Mouse (Mus musculus) kidney, embryonic 14.5 days (tissue): ENCODE data around the gene Rbm24. TPM values are rescaled to one million over a fixed set of nuclear protein-coding genes. Genes with fewer than 3 reads are reported as not detected.

Experiments
- ATAC-seq: fragments of 200-750 bp; cut with Nextera tagmentation; 2 replicates; pipeline ENCODE4 v1.8.0; 2017; ENCODE audit warnings: moderate number of reproducible peaks, mild to moderate bottlenecking, moderate TSS enrichment, moderate library complexity; ENCODE audit not compliant: low FRiP score, low TSS enrichment
- H3K27ac ChIP-seq: fragments of 300-500 bp; sonication (generic); 2 replicates; pipeline ENCODE4 v1.5.1; 2014; ENCODE audit warnings: low read depth, mild to moderate bottlenecking, low read length, moderate library complexity, mixed read lengths
- H3K27me3 ChIP-seq: fragments of 300-500 bp; sonication (generic); 2 replicates; pipeline ENCODE4 v1.6.1; 2014; ENCODE audit warnings: mild to moderate bottlenecking, low read length; ENCODE audit not compliant: control insufficient read depth, insufficient read depth
- H3K36me3 ChIP-seq: fragments of 300-500 bp; sonication (generic); 2 replicates; pipeline ENCODE4 v1.6.1; 2014; ENCODE audit warnings: low read length, mixed read lengths; ENCODE audit not compliant: control insufficient read depth, insufficient read depth
- H3K4me1 ChIP-seq: fragments of 300-500 bp; sonication (generic); 2 replicates; pipeline ENCODE4 v1.6.1; 2014; ENCODE audit warnings: low read length, mixed read lengths; ENCODE audit not compliant: control insufficient read depth, insufficient read depth
- H3K4me2 ChIP-seq: fragments of 300-500 bp; sonication (generic); replicated peaks from 2 replicates; pipeline ENCODE4 v1.6.1; 2014; ENCODE audit warnings: low read depth, mild to moderate bottlenecking, low read length
- H3K4me3 ChIP-seq: fragments of 300-500 bp; sonication (generic); 2 replicates; pipeline ENCODE4 v1.5.1; 2014; ENCODE audit warnings: mild to moderate bottlenecking, low read length
- H3K9ac ChIP-seq: fragments of 300-500 bp; sonication (generic); 2 replicates; pipeline ENCODE4 v1.6.1; 2014; ENCODE audit warnings: low read depth, mild to moderate bottlenecking, low read length, moderate library complexity
- H3K9me3 ChIP-seq: fragments of 300-500 bp; sonication (generic); 2 replicates; pipeline ENCODE4 v1.6.1; 2016; ENCODE audit warnings: low read length; ENCODE audit not compliant: control insufficient read depth
- WGBS: fragments of 180-500 bp; shearing (Covaris S2); extraction: QIAGEN DNeasy Blood & Tissue Kit; methylation state at CpG from one replicate; pipeline ENCODE4 v1.1.7; 2014; 5-methylcytosine and 5-hydroxymethylcytosine counted together
- polyA plus RNA-seq: library from polyadenylated mRNA; unstranded; fragments of >200 nt; fragmentation: Nextera tagmentation; extraction: Ambion mirVana; gene quantifications from 2 replicates; pipeline ENCODE4 v1.2.1, GENCODE M21; 2014

The Rbm24 gene
- polyA plus RNA-seq, 1 experiment from 2014 or later, result 0.97 TPM

DNA sequence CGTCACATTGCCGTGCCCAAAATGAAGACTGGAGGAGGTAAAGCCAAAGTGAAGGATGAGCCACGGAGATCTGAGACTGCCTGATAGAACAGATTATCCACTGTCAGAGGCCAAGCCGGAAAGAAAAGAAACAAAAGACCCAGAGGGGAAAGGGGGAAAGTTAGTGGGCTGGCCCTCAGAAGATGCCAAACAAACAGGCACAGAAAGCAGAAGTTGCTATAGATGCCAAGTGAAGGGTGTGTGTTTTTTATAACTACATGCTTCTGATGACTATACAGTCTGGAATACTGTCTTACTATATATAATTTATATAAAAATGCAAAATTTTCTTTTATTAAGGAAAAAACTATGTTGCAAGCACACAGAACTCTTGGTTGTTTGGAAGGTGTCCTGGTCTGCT, 31.7 kb downstream of the Rbm24 start:
- Histone ChIP-seq H3K9me3 (no peaks in the 10 kb centered on the region), H3K27ac (no peak overlapping the region), H3K9ac (no peak overlapping the region), H3K36me3 (no peaks in the 10 kb centered on the region), H3K4me3 (no peak overlapping the region), H3K4me1 (no peaks in the 10 kb centered on the region), H3K27me3 (no peaks in the 10 kb centered on the region), H3K4me2 (no peak overlapping the region)
- 79% methylated on average over 4 of the region's 4 CpGs for WGBS
- no peak for ATAC-seq

DNA sequence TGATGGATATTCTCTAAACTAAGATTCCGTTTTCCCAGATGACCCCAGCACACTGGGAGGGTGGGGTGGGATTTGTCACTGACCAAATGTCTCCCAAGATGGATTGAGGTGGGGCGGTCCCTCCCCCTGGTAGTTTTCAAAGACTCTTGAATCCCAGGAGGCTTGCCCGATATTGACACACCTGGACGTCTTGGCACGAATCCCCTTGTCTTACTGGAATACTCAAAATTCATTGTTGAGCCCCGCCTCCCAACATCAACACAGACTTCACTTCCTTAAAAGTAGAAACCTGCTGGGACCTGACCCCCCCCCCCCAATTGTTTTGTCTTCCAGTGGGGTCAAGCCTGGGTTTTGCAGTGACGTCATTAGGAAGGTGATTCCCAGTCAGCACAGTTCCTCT, 32.4 kb downstream of the Rbm24 start:
- 70% methylated on average over 7 of the region's 7 CpGs for WGBS
- Histone ChIP-seq H3K4me3 (no peak overlapping the region), H3K4me2 (no peak overlapping the region), H3K9ac (no peak overlapping the region), H3K9me3 (no peaks in the 10 kb centered on the region), H3K4me1 (no peaks in the 10 kb centered on the region), H3K27ac (no peak overlapping the region), H3K36me3 (no peaks in the 10 kb centered on the region), H3K27me3 (no peaks in the 10 kb centered on the region)
- ATAC-seq, result no peak

DNA sequence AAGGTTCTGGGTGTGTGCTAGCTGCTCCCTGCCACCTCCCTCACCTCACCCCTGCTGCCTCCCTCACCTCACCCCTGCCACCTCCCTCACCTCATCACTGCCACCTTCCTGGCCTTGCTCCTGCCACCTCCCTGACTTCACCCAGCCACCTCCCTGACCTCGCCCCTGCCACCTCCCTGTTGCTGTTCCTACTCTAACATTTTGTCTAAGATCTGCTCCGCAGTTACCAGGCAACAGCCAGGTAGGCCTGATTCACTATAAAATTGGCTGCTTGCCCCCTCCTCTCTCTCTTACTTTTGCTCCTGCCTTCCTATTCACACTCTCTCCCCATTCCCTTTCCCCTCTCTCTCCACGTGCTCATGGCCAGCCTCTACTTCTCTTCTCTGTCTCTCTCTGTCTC, 33.3 kb downstream of the Rbm24 start:
- no peaks in the 10 kb centered on the region for H3K9me3 ChIP-seq
- no peak overlapping the region for H3K27ac ChIP-seq
- H3K36me3 ChIP-seq, result no peaks in the 10 kb centered on the region
- no peaks in the 10 kb centered on the region for H3K4me1 ChIP-seq
- 72% methylated on average over 3 of the region's 3 CpGs for WGBS
- ATAC-seq, result no peak
- H3K9ac ChIP-seq, result no peak overlapping the region
- H3K4me3 ChIP-seq, result no peak overlapping the region
- H3K4me2 ChIP-seq, result no peak overlapping the region
- H3K27me3 ChIP-seq, result no peaks in the 10 kb centered on the region

DNA sequence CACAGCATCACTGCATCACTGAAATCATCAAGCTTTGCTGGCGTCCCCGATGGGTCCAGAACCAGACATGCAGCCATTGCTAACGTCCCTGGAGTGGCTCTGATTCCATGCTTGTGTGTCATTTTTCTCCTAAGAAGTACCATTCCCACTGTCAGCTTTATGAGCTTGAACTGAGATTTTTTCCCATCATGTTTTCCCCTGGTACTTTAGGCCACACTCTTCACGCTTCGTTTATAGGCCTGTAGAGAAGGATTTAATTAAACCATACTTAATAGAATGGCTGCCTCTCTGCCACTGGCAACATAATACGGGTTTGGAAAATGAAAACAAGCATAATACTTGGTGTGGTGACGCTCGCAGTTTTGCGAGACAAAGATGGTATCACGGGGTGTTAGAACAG, 41.3 kb downstream of the Rbm24 start:
- Histone ChIP-seq H3K4me1 (no peaks in the 10 kb centered on the region), H3K27ac (no peak overlapping the region), H3K9me3 (no peaks in the 10 kb centered on the region), H3K4me2 (no peak overlapping the region), H3K27me3 (no peaks in the 10 kb centered on the region), H3K9ac (no peak overlapping the region), H3K36me3 (no peaks in the 10 kb centered on the region), H3K4me3 (no peak overlapping the region)
- no peak for ATAC-seq
- 70% methylated on average over 10 of the region's 10 CpGs for WGBS

DNA sequence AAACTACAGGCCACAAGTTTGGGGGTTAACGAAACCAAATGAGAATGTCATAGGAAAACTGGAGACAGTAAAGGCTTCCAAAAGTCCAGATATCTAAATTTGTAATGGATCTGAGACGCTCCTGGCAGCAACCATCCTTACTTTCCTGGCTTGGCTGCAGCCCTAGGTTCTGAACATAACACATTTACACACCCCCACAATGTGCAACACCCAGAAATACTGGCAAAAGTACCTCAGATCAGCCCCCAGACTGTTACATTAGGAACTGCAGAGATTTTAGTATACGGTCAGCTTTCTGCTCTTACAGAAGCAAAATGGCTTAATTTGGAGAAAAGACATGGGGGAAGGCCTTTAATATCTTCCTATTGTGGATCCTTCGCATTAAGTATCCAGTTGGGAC, 44.0 kb downstream of the Rbm24 start:
- no peak overlapping the region for H3K4me2 ChIP-seq
- 91% methylated on average over 4 of the region's 4 CpGs for WGBS
- no peaks in the 10 kb centered on the region for H3K4me1 ChIP-seq
- H3K27ac ChIP-seq, result no peak overlapping the region
- no peak for ATAC-seq
- H3K9ac ChIP-seq, result no peak overlapping the region
- no peaks in the 10 kb centered on the region for H3K36me3 ChIP-seq
- H3K27me3 ChIP-seq, result no peaks in the 10 kb centered on the region
- no peaks in the 10 kb centered on the region for H3K9me3 ChIP-seq
- H3K4me3 ChIP-seq, result no peak overlapping the region

DNA sequence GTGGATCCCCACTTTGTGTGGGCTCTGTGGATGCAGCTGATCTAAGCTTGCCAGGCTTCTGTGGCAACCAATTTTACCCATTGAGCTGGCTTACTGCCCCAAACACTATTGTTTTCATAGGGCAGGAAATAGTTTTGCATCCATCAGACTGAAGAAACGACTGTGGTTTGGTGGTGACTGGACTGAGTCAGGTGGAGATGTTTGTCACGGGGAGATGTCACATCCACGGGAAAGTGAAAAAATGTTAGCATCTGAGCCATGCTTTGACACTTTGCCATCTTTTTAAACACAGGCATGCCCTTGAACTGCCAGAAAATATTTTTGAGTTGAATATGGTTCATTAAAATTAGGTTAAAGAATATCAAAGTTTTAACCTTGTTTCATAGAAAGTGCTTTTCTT, 45.5 kb downstream of the Rbm24 start:
- H3K9me3 ChIP-seq, result no peaks in the 10 kb centered on the region
- ATAC-seq, result no peak
- 76% methylated on average over 3 of the region's 3 CpGs for WGBS
- no peak overlapping the region for H3K9ac ChIP-seq
- no peaks in the 10 kb centered on the region for H3K4me1 ChIP-seq
- H3K27me3 ChIP-seq, result no peaks in the 10 kb centered on the region
- no peaks in the 10 kb centered on the region for H3K36me3 ChIP-seq
- H3K4me3 ChIP-seq, result no peak overlapping the region
- no peak overlapping the region for H3K27ac ChIP-seq
- H3K4me2 ChIP-seq, result no peak overlapping the region

DNA sequence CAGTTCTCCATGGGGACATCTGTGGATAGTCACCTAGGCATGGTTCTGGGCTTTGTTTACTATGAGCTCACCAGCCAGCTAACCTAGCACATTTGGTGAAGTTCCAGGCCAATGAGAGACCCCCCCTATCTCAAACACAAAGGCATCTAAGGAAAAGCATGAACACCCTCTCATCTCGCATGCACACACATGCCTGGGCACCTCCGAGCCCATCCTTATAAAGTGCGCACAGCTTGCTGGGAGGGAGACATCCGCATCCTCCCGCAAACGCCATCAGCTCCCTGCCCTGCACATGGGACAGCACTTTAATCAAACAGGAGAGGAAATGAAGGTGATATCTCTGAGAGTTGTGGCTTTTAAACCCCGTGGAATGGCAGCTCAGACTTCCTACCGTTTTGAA, 50.0 kb downstream of the Rbm24 start:
- Histone ChIP-seq H3K27ac (no peak overlapping the region), H3K4me1 (no peaks in the 10 kb centered on the region), H3K9me3 (no peaks in the 10 kb centered on the region), H3K27me3 (no peaks in the 10 kb centered on the region), H3K36me3 (no peaks in the 10 kb centered on the region), H3K9ac (no peak overlapping the region), H3K4me2 (no peak overlapping the region), H3K4me3 (no peak overlapping the region)
- WGBS, result 53% methylated on average over 8 of the region's 8 CpGs
- no peak for ATAC-seq

DNA sequence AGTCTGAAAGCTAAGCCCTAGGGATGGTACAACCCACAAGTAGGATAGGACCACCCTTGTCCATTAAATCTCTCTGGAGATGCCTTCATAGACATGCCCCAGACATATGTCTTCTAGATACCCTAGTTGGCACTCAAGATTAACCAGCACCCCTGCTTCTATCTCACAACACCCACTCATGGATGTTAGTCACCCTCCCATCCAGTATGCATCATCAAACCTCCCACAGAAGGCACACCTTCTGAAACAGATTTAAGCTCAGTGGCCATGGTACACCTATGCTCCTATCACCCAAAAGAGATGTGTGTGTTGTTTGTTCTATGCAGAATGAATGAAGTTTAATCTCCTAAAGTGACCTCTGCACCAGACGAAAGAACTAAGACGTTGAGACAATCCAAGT, 51.3 kb downstream of the Rbm24 start:
- Histone ChIP-seq H3K4me1 (no peaks in the 10 kb centered on the region), H3K27ac (no peak overlapping the region), H3K9ac (no peak overlapping the region), H3K27me3 (no peaks in the 10 kb centered on the region), H3K9me3 (no peaks in the 10 kb centered on the region), H3K4me2 (no peak overlapping the region), H3K4me3 (no peak overlapping the region), H3K36me3 (no peaks in the 10 kb centered on the region)
- WGBS, result 93% methylated on average over 2 of the region's 2 CpGs
- no peak for ATAC-seq
